Mouse (Mus musculus) heart, postnatal 0 days (tissue): ENCODE measurements around the gene Endou.

Experiments used
- CTCF ChIP-seq: IDR thresholded peaks from 2 replicates; pipeline ENCODE4 v1.5.1; 2016; ENCODE audit warnings: antibody characterized with exemption, control low read depth, low read depth
- EP300 ChIP-seq: IDR thresholded peaks from 2 replicates; pipeline ENCODE4 v1.6.1; 2016; ENCODE audit warnings: antibody characterized with exemption, low read depth

GRCm38 (mm10) chr15:97751676-97752075 lies 20.5 kb upstream of the Endou start:
- TF ChIP-seq CTCF (peak; percentile 37), EP300 (no peak)
